Mouse (Mus musculus): ENCODE data around the gene Lat2. TPM values are rescaled to one million over a fixed set of nuclear protein-coding genes. Genes with fewer than 3 reads are reported as not detected.

Lat2 gene
- total RNA-seq, 2 experiments from 2014 or later = 1.8 to 3.2 TPM

DNA sequence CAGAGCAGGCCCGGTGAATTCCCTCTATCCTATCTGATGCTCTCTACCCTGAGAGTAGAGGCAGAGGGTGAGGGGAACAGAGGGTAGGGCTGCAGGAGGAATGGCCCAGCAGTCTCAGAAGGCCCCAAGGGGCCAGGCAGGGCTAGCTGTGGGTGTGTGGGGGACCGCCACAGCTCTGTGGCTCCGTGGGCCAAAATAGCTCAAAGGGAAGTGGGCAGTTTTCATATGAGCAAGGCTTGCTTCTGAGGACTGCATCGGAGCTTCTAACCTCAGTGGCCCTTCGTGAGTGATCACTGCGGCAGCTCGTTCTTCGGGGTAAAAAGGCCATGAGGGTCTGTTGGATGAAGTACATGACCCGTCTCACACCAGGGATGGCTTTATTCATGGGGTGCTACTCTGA, 1.1 kb downstream of the Lat2 start:
- no peak for DNase-seq

DNA sequence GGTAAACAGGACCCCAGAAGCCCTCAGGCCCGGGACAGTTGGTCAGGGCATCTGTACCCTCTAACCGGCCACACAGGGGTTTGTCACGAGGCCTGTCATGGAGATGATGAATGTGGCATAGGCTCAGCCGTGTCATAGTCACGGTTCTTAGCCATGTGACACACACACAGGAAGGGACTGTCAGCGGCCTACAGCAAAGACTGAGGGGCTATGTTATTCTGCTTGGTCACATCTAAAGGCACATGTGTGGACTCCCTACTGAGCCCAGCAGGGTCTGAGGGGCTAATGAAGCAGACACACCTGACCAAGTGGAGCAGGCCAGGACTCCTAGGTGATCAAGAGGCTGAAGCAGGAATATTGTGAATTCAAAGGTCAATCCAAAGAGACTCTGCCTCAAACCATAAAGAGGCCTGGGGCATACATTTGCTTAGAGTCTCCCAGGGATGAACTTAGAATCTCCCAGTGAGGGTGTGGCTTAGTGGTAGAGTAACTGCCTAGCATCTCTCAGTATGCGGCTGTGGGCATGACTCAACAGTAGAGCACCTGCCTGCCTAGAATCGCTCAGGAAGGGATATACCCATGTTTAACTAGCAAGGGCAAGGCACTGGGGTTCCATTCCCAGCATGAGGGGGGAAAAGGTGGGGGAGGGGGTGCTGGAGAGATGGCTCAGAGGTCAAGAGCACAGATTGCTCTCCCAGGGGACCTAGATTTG, 2.9 kb downstream of the Lat2 start:
- DNase-seq = no peak

DNA sequence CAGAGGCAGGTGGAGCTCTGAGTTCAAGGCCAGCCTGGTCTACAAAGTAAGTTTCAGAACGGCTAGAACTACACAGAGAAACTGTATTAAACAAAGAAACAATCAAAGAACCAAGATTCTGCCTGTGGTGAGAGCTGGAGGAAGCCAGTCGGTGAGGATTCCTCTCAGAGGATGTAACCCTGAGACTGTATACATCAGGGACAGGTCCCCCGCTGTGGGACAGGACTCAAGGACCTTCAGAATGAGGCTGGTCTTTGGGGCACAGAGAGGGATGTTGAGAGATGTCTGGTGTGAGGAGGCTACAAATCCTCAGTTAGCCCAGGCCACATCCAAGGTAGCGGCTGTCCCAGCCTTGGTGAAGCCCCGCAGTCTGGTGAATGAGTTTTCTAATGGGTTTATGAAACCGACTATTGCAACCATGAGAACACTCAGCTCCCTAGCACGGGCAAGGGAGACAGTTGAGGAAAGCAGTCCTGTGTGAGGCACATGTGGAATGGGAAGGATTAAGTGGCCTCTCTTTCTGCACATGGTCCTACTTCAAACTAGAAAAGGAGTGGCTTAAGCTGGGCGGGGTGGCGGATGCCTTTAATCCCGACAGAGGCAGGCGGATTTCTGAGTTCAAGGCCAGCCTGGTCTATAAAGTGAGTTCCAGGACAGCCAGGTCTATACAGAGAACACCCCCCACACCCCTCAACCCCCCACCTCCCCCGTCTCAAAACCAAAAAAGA, 4.7 kb downstream of the Lat2 start:
- no peak for DNase-seq

DNA sequence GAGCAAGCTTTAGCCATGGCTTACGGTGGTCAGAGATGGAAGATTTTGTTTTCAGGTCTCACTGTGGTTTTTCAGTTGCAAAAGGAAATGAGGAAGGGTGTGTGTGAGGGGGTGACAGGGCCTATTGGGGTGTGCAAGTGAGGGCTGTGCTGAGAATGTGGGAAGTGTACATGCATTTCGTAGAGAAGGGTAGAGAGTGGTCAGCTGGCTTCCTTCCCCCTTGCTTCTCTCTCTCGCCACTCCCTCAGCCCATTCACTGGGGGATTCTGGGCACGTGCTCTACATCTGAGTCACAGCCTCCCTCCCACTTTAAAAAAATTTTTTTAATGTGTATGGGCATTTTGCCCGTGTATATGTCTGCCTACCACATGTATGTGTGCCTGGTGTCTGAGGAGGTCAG, 7.7 kb downstream of the Lat2 start:
- DNase-seq = no peak

DNA sequence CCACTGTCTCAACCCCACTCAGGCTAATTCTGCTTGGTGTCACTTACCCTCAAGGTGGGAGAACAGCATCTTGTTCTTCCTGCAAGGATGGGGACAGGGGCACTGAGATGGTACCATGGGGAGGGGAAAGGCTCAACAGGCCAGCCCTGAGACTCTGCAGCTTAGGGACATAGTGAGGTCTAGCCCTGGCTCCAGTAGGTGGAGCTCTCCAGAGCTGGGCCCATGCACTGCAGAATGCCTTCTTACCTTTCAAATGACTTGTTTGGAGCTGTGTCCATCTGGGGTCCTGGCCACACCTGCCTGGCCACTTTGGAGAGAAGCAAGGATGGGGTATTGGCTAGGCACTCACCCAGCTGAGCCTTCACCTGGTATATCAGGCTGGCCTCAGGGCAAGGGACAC, 8.5 kb downstream of the Lat2 start:
- DNase-seq = no peak

DNA sequence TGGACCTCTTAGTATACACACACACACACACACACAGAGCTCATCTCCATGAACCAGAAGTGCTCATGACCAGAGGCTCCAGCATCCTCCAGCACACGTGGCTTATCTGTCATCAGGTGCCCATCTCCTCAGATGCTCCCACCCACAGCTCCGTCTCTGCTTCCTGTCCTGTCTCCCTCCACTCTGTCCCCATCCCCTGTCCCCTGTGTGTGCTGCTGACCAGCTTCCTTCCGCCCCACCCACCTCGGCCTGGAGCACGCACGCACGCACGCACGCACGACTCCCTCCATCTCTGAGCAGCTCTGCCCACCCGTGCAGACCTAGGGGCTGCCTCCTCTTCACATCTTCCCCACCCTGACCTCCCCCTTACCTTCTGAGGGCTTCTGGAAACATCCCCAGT, 10.4 kb downstream of the Lat2 start:
- DNase-seq = no peak

DNA sequence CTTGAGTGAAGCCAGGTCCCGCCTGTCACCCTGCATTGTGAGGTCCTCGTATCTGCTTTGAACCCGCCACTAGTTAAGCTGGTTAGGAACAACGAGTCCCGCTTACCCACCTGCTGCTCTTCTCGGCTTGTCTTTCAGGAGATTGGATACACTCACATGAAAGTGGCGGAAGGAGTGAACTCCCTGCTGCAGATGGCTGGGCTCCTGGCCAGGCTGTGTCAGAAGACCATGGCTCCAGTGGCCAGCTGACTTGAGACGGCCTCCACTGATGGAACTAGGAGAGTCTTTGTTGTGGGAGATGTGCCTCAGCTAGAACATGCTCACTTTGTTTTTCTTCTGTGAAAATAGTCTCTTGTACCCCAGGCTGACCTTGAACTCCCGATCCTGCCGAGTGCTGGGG, 17.1 kb downstream of the Lat2 start:
- peak; percentile 62 for DNase-seq

DNA sequence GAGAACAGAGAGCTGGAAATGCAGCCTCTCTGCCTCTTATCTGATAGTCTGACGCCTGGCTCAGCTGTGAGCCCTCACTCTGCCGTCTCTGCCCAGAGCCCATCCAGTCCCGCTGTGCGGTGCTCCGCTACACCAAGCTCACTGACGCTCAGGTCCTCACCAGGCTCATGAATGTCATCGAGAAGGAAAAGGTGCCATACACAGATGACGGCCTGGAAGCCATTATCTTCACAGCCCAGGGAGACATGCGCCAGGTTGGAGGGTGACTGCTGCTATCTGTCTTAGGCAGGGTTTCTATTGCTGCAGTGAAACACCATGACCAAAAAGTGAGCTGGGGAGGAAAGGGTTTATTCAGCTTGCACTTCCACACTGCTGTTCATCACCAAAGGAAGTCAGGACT, 21.7 kb downstream of the Lat2 start:
- DNase-seq = no peak

DNA sequence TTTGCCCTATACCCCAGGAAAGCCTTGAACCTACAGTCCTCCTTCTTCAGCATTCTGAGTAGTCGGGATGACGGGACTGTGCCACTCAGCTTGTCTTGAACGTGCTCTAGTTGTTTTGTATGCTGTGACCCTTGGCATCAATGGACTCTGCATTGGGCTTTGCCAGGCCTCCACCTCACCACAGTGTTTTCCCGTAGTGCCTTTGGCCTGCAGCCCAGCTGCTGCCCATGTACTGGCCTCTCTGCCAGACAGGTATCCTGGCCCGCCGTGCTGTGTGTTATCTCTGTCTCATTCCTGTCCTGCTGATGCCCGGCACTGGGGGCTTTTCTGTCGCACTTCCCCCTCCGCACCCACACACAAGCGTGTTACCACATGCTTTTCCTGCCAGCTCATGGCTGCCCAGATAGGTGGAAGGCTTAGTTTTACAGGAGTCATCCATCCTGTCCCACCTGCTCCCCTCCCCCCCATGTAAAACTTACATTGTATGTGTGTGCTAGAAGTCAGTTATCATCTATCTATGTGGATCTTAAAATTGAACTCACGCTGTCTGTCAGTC, 22.7 kb downstream of the Lat2 start:
- no peak for DNase-seq

DNA sequence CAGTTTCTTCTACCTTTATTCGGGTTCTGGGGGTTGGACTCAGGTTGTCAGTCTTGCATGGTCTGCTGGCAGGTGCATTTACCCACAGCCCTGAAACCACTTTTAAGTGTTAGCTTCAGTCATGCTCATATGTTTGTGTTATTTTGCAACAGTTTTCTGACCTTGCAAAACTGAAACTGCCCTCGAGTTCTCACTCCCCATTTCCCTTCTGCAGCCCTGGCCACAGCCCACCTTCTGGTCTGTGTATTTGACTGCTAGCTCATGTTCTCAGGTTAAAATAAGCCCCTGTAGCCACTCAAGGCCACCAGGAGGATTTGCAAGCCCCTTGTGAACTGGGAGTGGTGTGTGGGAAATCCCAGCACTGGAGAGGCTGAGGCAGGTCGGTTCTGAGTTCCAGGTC, 24.9 kb downstream of the Lat2 start:
- DNase-seq = no peak

DNA sequence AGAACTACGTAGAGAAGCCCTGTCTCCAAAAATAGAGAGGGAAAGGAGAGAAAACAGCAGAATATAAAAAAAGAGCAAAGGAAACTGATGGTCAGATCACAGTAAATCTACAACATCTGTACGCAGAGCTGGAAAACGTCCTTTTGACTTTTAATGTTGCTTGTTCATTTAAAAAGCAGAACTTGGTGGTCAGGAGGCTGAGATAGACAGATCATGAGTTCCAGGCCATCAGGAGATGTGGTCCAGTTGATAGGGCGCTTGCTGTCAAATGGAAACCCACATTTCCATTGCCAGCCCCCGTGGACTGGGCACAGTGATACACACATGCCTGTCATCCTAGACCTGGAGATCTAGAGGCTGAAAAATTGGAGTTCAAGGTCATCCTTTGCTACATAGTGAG, 30.0 kb downstream of the Lat2 start:
- no peak for DNase-seq

DNA sequence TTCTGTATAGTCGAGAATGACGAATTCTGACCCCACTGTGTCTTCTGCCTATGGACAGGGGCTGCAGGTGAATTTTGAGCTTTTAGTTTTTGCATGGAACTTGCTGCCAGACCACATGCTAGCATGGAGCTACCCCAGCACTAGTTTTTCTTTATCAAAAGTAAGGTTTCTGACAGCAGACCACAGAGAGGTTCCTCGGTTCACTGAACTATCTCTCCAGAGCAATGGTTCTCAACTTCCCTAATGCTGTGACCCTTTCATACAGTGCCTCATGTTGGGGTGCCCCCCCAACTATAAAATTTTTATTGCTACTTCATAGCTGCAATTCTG, 31.0 kb downstream of the Lat2 start:
- no peak for DNase-seq

DNA sequence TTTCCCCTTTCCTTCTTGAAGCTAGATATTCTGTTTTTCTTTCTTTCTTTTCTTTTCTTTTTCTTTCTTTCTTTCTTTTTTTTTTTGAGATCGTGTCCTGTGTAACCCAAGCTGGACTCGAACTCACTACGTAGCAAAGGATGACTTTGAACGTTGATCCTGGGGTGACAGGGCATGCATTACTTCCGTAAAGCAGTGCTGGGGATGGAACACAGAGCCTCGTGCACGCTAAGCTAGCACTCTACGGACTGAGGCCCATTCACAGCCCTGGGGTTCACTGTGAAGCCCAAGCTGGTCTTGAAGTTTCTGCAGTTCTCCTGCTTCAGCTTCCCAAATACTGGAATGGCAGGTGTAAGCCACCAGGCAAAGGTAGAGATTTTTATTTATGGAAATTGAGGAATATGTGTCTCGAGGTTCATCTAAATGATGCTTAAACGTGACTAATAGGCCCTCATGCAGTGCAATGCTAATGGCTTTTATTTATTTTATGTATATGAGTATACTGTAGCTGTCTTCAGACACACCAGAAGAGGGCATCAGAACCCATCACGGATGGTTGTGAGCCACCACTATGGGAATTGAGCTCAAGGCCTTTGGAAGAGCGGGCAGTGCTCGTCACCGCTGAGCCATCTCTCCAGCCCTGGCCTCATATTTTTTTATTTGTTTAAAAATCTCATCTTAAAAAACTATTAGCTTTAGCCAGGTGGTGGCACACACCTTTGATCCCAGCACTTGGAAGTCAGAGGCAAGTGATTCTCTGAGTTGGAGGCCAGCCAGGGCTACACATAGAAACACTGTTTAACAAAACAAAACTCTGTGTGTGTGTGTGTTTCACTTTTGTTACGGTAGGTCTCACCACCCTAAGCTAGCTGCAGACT, 31.6 kb downstream of the Lat2 start:
- DNase-seq = no peak

DNA sequence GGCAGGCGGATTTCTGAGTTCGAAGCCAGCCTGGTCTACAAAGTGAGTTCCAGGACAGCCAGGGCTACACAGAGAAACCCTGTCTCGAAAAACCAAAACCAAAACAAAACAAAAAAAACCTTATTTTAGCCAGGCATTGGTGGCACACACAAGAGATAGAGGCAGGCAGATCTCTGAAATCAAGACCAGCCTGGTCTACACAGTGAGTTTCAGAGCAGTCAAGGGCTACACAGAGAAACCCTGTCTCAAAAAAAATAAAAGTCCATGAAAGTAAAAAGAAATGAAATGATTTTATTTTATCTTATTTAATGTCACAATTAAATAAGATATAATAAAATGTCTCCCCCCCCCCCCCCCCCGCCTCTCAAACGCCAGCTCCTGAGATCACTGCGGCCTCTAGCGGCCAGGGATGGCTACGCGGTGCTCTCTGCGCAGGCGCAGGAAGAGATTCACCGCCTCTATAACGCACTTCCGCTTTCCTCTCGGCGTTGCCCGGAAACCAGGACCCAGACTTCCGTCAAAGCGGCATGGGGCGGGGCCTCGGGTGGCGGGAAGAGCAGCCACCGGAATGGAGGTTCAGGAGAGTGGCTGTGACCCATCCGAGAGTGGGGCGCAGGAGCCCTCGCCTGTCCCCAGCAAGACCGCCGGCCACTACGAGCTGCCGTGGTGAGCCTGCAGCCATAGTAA, 32.5 kb downstream of the Lat2 start:
- DNase-seq = peak; percentile 96

DNA sequence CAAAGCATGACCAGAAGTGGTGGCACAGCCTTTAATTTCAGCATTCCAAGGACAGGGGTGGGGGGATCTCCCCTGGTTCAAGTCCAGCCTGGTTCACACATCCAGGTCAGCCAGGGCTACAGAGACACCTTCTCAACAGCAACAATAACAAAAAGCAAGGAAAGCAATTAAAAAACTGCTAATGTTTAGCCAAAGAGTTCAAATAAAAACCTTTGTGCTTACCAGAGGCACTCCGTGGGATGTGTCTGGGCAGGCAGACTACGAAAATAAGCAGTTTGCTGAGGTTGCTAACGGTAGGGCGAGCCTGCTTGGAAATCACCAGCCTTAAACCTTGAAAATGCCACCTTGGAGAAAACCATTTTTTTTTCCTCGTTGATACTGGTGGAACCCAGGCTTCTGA, 33.7 kb downstream of the Lat2 start, which contains the start of gene Rfc2:
Gene Rfc2, plus strand, starts transcription at position 221 of the 400 bp plus-strand sequence.
- no peak for DNase-seq

DNA sequence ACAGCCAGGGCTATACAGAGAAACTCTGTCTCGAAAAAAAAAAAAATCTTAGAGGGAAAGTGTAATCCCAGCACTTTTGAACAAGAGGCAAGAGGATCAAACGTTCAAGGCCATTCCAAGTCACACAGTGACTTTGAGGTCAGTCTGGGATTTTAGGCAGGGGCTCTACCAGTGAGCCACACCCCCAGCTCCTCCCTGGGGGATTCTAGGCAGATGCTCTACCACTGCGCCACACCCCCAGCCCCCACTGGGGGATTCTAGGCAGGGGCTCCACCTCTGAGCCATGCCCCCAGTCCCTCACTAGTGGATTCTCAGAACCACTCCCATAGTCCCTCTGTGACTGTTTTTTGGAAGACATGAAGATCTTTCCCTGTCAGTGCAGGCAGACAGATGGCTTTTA, 35.7 kb downstream of the Lat2 start:
- DNase-seq = no peak

DNA sequence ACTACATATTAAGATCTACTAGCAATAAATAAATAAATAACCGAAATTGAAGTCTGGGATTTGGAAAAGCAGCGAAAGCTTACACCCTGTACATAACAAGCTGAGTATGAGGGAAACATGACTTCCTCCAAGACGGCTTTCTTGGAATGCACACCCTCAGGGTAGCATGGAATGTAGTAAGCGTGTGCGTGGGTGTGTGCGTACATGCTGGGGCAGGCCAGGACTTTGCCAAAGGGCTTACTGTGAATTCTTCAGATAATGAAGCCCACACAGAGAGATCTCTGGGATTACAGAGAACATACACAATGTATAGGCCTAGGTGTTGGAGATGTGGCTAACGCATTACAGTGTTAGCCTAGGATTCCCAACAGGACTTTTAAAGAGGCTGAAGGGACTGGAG, 37.3 kb downstream of the Lat2 start:
- no peak for DNase-seq

DNA sequence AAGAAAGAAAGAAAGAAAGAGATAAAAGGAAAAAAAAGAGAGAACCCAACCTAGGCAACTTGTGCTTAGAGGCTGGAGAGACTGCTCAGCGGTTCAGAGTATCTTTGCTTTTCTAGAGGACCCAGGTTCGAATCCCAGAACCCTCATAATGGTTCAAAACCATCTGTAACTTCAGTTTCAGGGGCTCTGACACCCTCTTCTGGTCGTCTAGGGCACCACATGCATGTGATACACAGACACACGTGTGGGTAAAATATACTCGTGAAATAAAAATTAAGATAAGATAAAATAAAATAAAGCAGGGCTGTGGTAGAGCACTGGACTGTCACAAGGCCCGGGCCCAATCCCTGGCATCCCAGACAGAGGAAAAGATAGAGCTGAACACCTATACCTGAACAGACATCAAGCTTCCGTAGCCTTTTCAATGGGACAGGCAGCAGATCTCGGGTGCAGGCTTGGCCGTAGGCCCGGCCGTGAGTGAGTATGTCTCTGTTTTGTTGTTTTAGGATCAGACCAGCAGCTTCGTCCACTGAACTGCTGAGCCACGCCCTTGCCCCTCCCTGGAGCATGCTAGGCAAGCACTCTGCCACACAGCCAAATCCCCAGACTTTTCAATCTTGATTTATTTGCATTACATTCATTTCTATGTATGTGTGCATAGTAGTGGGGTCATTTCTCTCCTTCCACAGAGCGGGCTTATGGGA, 38.2 kb downstream of the Lat2 start:
- DNase-seq = no peak

DNA sequence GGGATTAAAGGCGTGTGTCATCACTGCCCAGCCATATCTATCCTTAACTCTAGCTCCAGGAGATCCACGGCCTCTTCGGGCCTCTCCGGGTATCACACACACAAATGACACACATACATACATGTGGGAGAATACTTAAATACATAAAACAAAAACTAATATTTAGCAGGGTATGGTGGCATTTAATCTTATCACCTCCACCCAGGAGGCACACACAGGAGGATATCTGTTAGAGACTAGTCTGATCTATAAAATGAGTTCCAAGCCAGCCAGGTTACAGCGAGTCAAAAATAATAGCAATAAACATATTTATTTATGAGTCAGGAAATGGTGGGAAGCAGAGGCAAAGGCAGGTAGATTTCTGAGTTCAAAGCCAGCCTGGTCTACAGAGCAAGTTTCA, 39.0 kb downstream of the Lat2 start:
- DNase-seq = no peak

DNA sequence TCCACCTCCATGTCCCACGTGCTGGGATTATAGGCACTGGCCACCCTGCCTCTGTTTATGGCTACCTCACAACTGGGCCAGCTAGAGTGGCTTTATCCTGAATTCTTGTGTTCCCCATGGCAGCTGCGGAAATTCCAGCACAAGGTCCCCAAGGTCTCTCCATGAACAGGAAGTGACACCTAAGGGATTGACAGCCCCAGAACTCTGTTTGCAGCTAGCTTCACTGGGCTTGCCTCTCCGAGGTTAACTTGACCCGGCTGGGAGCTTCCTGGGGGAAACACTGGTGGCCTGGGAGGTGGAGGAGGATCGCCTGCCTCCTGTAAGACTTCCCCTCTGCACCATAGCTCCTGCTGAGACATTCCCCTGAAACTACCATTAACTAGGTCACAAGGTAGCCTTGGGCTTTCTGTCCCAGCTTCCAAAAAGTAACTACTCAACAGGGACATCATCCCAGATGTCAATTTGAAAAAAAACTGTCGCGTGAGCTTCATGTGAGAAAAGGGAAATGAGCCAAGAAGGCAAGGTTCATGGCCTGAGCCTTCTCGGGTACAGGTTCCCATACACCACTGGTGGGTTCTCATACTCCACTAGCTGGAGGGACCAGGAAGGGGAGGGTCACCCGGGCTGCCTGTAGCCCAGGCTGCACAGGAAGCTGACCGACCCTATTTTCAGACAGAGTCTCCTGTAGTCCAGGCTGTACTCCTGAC, 42.2 kb downstream of the Lat2 start:
- DNase-seq = no peak

All from gastrocnemius, postnatal 10 days (tissue).